Mouse (Mus musculus): ENCODE data around the gene Nfkbia. TPM values are rescaled to one million over a fixed set of nuclear protein-coding genes. Genes with fewer than 3 reads are reported as not detected.

The Nfkbia gene
- total RNA-seq (2023): 399 TPM

GRCm38 (mm10) chr12:55492184-55492898 lies at the start of gene Nfkbia:
Nfkbia (minus strand) TSS chr12:55492647.

Other genes with a start within 250 kb of the Nfkbia start
- 8.2 TPM for gene 1110008L16Rik, start 193.1 kb downstream of the Nfkbia start, total RNA-seq (2023)
- 19.0 TPM for gene Ppp2r3c, start 189.6 kb downstream of the Nfkbia start, total RNA-seq (2023)
- 106 TPM for gene Psma6, start 108.4 kb downstream of the Nfkbia start, total RNA-seq (2023)
- not detected for gene Aldoart2, start 72.6 kb upstream of the Nfkbia start, total RNA-seq (2023)
- not detected for gene Insm2, start 106.8 kb upstream of the Nfkbia start, total RNA-seq (2023)

Data from CD4-positive naive resting alpha-beta T cell, adult 57 days (primary cell).